Mouse (Mus musculus) 3134 (cell line): ENCODE data around the gene Lipc.

Experiments used
- DNase-seq: peaks from one replicate; pipeline ENCODE4 v3.0.0-alpha.2; 2011; ENCODE audit warnings: low spot score; ENCODE audit not compliant: insufficient read length; ENCODE audit errors: extremely low read depth

The Lipc gene

DNA sequence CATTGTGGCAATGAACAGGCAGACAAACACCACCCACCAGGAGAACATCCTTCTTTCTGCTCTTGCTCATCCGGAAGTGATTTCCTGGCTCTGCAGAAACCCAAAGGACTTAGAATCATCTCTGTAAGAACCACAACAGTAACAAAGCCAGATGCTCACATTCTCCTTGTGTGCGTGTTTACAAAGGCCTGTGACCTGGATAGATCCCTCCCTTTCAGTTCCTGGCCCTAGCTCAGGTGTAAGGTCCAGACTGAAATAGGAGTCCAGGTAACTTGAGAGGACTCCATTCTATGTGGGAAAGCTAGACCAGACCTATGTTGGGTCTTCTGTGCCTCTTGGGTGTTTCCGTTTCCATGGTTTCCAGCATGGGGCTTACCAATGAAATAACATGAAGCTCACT lies 32.8 kb downstream of the Lipc start:
- no peak for DNase-seq

- no peak for DNase-seq
These were observed 35.5 kb downstream of the Lipc start for GRCm38 (mm10) chr9:70916516-70916915.

GRCm38 (mm10) chr9:70915356-70915685 lies 36.7 kb downstream of the Lipc start:
- no peak for DNase-seq

GRCm38 (mm10) chr9:70914659-70915355 lies 37.2 kb downstream of the Lipc start:
- no peak for DNase-seq

DNA sequence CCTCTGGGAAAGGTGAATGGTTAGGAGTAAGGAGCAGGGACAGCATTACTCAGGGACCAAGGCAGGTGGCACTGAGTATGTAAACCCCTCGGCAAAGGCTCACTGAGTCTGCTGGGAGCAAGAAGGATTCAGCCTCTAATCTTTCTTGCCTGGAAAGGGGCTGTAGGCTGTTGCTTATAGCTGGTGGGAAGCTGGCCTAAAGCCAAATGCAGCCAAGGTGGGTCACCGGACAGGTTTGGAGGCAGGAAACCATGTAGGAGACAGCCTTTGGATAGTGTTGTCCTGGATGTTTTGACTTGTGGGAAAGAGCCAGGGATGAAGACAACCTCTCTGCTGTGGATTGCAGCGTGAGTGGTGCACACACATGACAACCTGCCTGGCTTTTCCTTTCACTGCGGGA lies 40.9 kb downstream of the Lipc start:
- DNase-seq, result no peak

DNA sequence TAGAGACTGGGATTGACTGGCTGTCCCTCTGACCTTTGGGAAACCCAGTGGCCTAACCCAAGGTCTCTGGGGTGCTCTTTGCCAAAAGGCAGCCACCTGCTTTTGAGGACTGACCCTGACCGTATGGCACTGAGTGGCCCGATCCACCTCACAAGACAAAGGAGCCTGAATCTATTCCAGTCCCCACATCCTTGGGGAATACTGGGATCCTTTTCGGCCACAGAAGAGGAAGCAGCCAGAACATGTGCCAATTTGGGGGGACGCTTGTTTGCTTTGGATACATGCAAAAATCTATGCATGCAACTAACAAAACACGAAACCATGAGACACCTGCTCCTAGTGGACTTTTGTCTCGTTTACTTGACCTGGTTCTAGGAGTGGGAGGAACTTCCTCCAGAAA lies 41.7 kb downstream of the Lipc start:
- no peak for DNase-seq

GRCm38 (mm10) chr9:70902821-70903730 lies 49.0 kb downstream of the Lipc start:
- no peak for DNase-seq

- DNase-seq, result no peak
These were observed 57.8 kb downstream of the Lipc start for GRCm38 (mm10) chr9:70894201-70894600.

DNA sequence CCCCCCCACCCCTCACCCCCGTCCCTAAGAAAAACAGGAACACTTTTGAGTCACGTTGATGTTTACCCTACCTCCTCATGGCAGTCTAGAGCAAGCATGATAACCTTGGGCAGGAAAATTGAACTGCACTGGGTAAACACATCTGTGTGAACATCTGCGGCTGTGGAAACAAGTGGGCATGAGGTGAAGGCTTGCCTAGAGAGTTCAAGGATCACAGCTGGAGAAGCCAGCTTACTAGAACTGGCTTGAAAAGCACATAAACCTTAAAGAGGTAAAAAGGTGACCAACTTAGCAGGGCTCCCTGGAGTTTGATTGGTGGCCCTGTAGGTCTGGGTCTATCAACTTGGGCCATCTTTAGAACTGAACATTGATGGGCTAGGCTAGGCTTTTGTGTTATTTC lies 58.5 kb downstream of the Lipc start:
- no peak for DNase-seq

DNA sequence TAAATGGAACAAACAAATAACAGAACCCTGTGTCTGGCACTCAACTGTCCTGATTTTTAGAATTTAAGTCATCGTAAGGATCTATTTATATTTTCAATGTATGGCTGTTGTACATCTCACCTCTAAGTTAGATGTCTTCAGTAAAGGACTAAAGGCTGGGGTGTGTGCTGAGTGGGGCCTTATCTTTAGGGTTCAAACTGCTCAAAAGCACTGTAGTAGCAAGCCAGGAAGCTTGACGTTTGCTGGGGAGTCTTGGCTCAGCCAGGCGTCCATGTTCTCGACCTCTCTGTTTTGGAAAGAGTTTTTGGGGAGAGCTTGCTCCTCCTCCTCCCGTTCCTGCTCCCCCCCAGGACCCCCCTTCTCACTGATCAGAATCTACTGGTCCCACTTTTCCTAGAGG lies 59.4 kb downstream of the Lipc start:
- no peak for DNase-seq

- no peak for DNase-seq
These were observed 60.4 kb downstream of the Lipc start for GRCm38 (mm10) chr9:70891431-70892133.

DNA sequence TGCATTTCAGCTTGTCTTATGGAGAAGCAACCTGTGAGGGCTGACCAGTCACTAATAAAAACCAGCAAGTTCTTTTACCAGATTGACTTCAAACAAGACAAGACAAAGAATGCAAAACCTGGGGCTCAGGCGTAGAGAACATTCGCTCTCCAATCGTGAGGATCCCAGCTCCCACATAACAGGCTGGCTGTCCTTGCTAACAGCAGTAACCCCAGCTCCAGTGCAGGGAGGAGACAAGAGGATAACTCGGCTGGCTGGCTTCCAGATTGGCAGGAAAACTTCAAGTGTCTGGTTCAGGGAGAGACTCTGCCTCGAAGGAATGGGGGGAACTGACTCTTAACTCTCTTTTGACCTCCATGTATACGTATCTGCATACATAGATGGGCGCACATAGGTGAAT lies 61.3 kb downstream of the Lipc start:
- DNase-seq, result no peak

DNA sequence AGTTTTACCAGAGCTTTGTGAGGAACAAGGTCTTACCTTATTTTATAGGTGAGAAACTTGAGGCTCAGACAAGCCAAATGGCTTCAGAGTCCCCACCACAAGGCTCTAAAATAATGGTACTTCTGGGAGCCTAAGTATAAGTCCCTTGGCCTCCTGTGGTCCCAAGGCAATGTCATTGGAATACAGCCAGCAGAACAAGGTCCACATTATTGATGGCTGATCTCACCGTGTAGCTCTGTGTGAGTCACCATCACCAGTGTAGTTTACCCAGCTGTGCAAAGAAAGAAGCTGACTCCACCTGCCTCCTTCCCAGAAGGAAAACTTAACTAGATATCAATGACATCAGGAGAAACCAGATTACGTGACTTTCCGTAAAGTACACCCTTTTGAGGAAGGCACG lies 63.1 kb downstream of the Lipc start:
- no peak for DNase-seq

DNA sequence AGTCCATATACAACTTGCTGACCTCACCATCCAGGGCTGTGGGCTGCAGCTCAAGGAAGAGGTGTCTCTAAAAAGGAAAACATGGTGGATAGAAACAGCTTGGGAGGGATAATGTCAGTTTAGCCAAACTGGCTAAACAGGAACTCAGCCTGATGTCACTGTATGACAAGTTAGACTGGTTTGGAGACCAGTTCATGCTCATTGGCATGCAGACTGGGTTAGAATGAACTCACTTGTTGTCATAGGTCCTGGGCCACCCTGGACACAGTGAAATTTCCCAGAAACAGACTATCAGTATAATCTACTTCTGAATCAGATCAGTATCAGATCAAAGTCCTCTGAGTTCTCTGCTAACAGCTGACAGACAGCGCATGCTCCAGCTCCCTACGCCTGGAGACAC lies 63.5 kb downstream of the Lipc start:
- no peak for DNase-seq

DNA sequence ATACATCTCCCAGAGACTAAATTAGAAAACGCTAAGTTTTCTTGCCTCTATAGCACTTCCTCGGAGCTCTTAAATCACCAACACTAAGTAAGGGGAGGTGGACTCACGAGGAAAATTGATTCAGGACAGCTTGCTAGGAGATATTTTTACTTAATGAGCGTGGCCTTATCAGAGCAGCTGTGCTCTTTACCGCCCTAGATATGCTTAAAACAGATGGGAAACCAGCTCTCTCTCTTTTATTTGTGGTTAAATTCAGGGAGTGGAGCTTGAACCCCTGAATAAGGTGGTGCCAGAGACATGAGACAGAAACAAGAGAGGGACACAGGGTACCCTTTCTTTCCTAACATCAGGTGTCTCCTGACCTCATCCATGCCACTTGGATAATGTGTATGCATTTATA lies 70.0 kb downstream of the Lipc start:
- DNase-seq, result no peak

- DNase-seq, result no peak
These were observed 73.2 kb downstream of the Lipc start for GRCm38 (mm10) chr9:70878823-70879222.

GRCm38 (mm10) chr9:70878157-70878556 lies 73.9 kb downstream of the Lipc start:
- no peak for DNase-seq

- no peak for DNase-seq
These were observed 76.5 kb downstream of the Lipc start for GRCm38 (mm10) chr9:70875490-70875889.

GRCm38 (mm10) chr9:70875059-70875458 lies 77.0 kb downstream of the Lipc start:
- DNase-seq, result no peak

- no peak for DNase-seq
These were observed 79.4 kb downstream of the Lipc start for GRCm38 (mm10) chr9:70872675-70873074.

DNA sequence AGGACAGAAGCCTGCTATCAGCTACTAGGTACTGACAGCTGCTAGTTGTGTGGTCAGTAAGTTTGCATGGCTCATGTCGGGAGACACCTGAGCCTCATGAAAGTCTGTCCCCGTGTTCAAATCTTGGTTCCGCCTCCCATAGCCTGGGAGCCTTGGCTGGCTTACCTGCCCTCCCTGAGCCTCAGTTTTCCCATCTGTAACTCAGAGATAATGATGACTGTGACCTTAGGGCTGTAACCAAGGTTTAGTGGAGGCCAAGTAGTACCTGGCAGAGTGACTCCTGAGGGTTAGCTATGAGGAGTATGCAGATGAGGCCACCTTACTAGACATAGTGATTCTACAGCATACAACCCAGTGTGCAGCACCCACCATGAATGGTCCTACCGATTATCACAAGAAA lies 81.7 kb downstream of the Lipc start:
- no peak for DNase-seq
